Mouse (Mus musculus) CH12.LX (cell line): ENCODE results near the gene Arpc5. TPM values are rescaled to one million over a fixed set of nuclear protein-coding genes. Genes with fewer than 3 reads are reported as not detected.
"Not testable (repeated sequence)": the region's sequence is repeated elsewhere in the genome, so short reads cannot be mapped to it uniquely, and the experiment has no call there.

Experiments used
- DNase-seq: peaks from one replicate; pipeline ENCODE4 v3.0.0-alpha.2; 2013; ENCODE audit errors: extremely low read depth
- H3K27ac ChIP-seq: 2 replicates; pipeline ENCODE4 v1.5.1; 2012; ENCODE audit warnings: low read depth, mild to moderate bottlenecking, control low read depth, moderate library complexity; ENCODE audit not compliant: insufficient read depth
- H3K27me3 ChIP-seq: replicated peaks from 2 replicates; pipeline ENCODE3; 2012; ENCODE audit warnings: inconsistent platforms
- H3K36me3 ChIP-seq, 2 experiments: replicated peaks in 1 of 2; 2 replicates each; pipeline versions ENCODE3 to v1.6.1; 2012; ENCODE audit warnings: inconsistent platforms in 1 of 2, low read length in 1 of 2, mild to moderate bottlenecking in 1 of 2, mixed read lengths in 1 of 2, moderate library complexity in 1 of 2; ENCODE audit not compliant: control insufficient read depth in 1 of 2, insufficient read depth in 1 of 2
- H3K4me1 ChIP-seq, 2 experiments: 2 replicates each; pipeline ENCODE4 v1.6.1; 2012; ENCODE audit warnings: inconsistent platforms in 1 of 2, moderate library complexity in 1 of 2; ENCODE audit not compliant: insufficient read depth in 2 of 2, control insufficient read depth in 1 of 2
- H3K4me2 ChIP-seq: 2 replicates; pipeline ENCODE4 v1.6.1; 2012; ENCODE audit warnings: low read depth, mild to moderate bottlenecking, control low read depth; ENCODE audit not compliant: poor library complexity, insufficient read depth, severe bottlenecking
- H3K4me3 ChIP-seq, 3 experiments: fragments of 150-350 bp in 1 of 3; sonication (generic) in 1 of 3; replicated peaks in 1 of 3; 2 replicates each; pipeline versions ENCODE3 to v1.5.1; 2011 to 2012; ENCODE audit warnings: low read depth in 2 of 3, low read length in 2 of 3, mild to moderate bottlenecking in 2 of 3, moderate library complexity in 2 of 3, control low read depth in 1 of 3, improper control_type of control experiment in 1 of 3, inconsistent platforms in 1 of 3, mixed read lengths in 1 of 3; ENCODE audit not compliant: poor library complexity in 1 of 3
- H3K79me2 ChIP-seq: replicated peaks from 2 replicates; pipeline ENCODE4 v1.6.1; 2012; ENCODE audit warnings: mild to moderate bottlenecking, moderate library complexity; ENCODE audit not compliant: control insufficient read depth, poor library complexity, insufficient read depth, severe bottlenecking; ENCODE audit errors: extremely low read depth
- H3K9ac ChIP-seq: 2 replicates; pipeline ENCODE4 v1.6.1; 2012; ENCODE audit warnings: low read depth, mild to moderate bottlenecking, control low read depth, moderate library complexity; ENCODE audit not compliant: insufficient read depth
- H3K9me3 ChIP-seq: replicated peaks from 2 replicates; pipeline ENCODE3; 2012; ENCODE audit warnings: low read length, inconsistent platforms, mixed read lengths
- CTCF ChIP-seq, 2 experiments: IDR thresholded peaks in 1 of 2; conservative IDR thresholded peaks in 1 of 2; 2 replicates each; pipeline ENCODE4 v1.5.1; 2011 to 2012; ENCODE audit warnings: low read depth in 2 of 2, low read length in 2 of 2, improper control_type of control experiment in 1 of 2, inconsistent platforms in 1 of 2, mild to moderate bottlenecking in 1 of 2, moderate library complexity in 1 of 2
- EP300 ChIP-seq: IDR thresholded peaks from 2 replicates; pipeline ENCODE4 v1.6.1; 2011; ENCODE audit warnings: low read length, improper control_type of control experiment
- JUND ChIP-seq: conservative IDR thresholded peaks from 2 replicates; pipeline ENCODE4 v1.6.1; 2011; ENCODE audit warnings: low read depth, low read length, improper control_type of control experiment
- MAFK ChIP-seq: IDR thresholded peaks from 2 replicates; pipeline ENCODE4 v1.6.1; 2011; ENCODE audit warnings: low read length, improper control_type of control experiment; ENCODE audit not compliant: insufficient replicate concordance
- MAX ChIP-seq: IDR thresholded peaks from 2 replicates; pipeline ENCODE4 v1.6.1; 2011; ENCODE audit warnings: low read length, improper control_type of control experiment
- MAZ ChIP-seq: IDR thresholded peaks from 2 replicates; pipeline ENCODE4 v1.6.1; 2012; ENCODE audit warnings: low read depth, mild to moderate bottlenecking, inconsistent platforms, low read length, improper control_type of control experiment, moderate library complexity
- MEF2A ChIP-seq: IDR thresholded peaks from 2 replicates; pipeline ENCODE4 v1.6.1; 2014; ENCODE audit warnings: low read depth, mild to moderate bottlenecking, inconsistent platforms, low read length, improper control_type of control experiment, borderline replicate concordance
- PAX5 ChIP-seq: IDR thresholded peaks from 2 replicates; pipeline ENCODE4 v1.6.1; 2012; ENCODE audit warnings: low read length, inconsistent platforms, mixed read lengths
- SMC3 ChIP-seq: IDR thresholded peaks from 2 replicates; pipeline ENCODE4 v1.6.1; 2011; ENCODE audit warnings: low read depth, low read length, improper control_type of control experiment
- TBP ChIP-seq: conservative IDR thresholded peaks from 2 replicates; pipeline ENCODE4 v1.6.1; 2011; ENCODE audit warnings: low read depth, low read length, improper control_type of control experiment
- TCF12 ChIP-seq: IDR thresholded peaks from 2 replicates; pipeline ENCODE4 v1.6.1; 2014; ENCODE audit warnings: low read depth, mild to moderate bottlenecking, inconsistent platforms, low read length, improper control_type of control experiment
- USF1 ChIP-seq: IDR thresholded peaks from 2 replicates; pipeline ENCODE4 v1.6.1; 2014; ENCODE audit warnings: low read depth, mild to moderate bottlenecking, inconsistent platforms, low read length, improper control_type of control experiment
- USF2 ChIP-seq: conservative IDR thresholded peaks from 2 replicates; pipeline ENCODE4 v1.6.1; 2011; ENCODE audit warnings: low read depth, low read length, improper control_type of control experiment
- ZMIZ1 ChIP-seq: IDR thresholded peaks from 2 replicates; pipeline ENCODE4 v1.6.1; 2012; ENCODE audit warnings: low read depth, mild to moderate bottlenecking, inconsistent platforms, low read length, improper control_type of control experiment
- ZNF384 ChIP-seq: IDR thresholded peaks from 2 replicates; pipeline ENCODE4 v1.6.1; 2012; ENCODE audit warnings: low read depth, low read length, improper control_type of control experiment, inconsistent platforms
- dilution Hi-C: fragments of 300-500 bp; cut with MboI; formaldehyde crosslinking; loops from 2 replicates; pipeline ENCODE4 v1.14.3; 2020; ENCODE audit warnings: low sequenced_read_pairs; ENCODE audit not compliant: extremely low pct_unique_long_range_greater_than_20kb, extremely low pct_ligation_motif_present
- in situ Hi-C: fragments of 300-500 bp; cut with MboI; formaldehyde crosslinking; loops from 3 replicates; pipeline ENCODE4 v1.14.3; 2019; ENCODE audit warnings: low sequenced_read_pairs, low pct_ligation_motif_present, low pct_unique_long_range_greater_than_20kb, mixed read lengths
- polyA plus RNA-seq: library from polyadenylated mRNA; unstranded; fragments of >175 nt; gene quantifications from 2 replicates; pipeline ENCODE4 v1.2.1, GENCODE M21; 2012; ENCODE audit warnings: low read depth; ENCODE audit not compliant: insufficient read length
- total RNA-seq, 2 experiments: library from RNA; depleted of rRNA; stranded (reverse); fragments of 300-350 nt in 1 of 2; fragments of >200 nt in 1 of 2; gene quantifications; 2 replicates each; pipeline ENCODE4 v1.2.3; 2012 to 2014

The Arpc5 gene
- total and polyA plus RNA-seq, 3 experiments: 125 to 399 (median 232) TPM

- peak overlapping the region; percentile 96; the same call in 1 of the 2 replicates for H3K9ac ChIP-seq
- dilution Hi-C loops (no loop called here), in situ Hi-C loops (loop anchor here (10.0 kb wide), 1 partner anchor 233 kb away; no protein-coding TSS in a partner anchor)
Observed at GRCm38 (mm10) chr1:152767749-152768488, 1.6 kb downstream of the Arpc5 start.

GRCm38 (mm10) chr1:152771016-152771415, 4.7 kb downstream of the Arpc5 start:
- TF ChIP-seq ZNF384: no peak
- no peak for TF ChIP-seq USF1
- TF ChIP-seq TCF12: no peak
- no peak for TF ChIP-seq MAFK
- no peak for TF ChIP-seq PAX5
- TF ChIP-seq MAZ: no peak
- TF ChIP-seq USF2: no peak
- Histone ChIP-seq H3K79me2 (peaks cover 14% of the 10 kb centered on the region), H3K36me3 (peaks cover 48 to 67% of the 10 kb centered on the region in 2 experiments), H3K27ac (no peak overlapping the region), H3K4me1 (peaks cover 4 to 9% of the 10 kb centered on the region in 2 experiments; a peak in 3 of 4 replicates), H3K9ac (no peak overlapping the region), H3K4me2 (no peak overlapping the region), H3K4me3 (no peak overlapping the region), H3K27me3 (no peaks in the 10 kb centered on the region), H3K9me3 (no peaks in the 10 kb centered on the region)
- dilution Hi-C loops: no loop called here
- in situ Hi-C loops: no loop called here
- DNase-seq: no peak

More at GRCm38 (mm10) chr1:152767749-152768488, 1.6 kb downstream of the Arpc5 start:
- Histone ChIP-seq H3K79me2 (peaks cover 14% of the 10 kb centered on the region), H3K9me3 (no peaks in the 10 kb centered on the region), H3K27me3 (peaks cover 7% of the 10 kb centered on the region), H3K4me2 (peak overlapping the region; percentile 66), H3K4me1 (peaks cover 4 to 13% of the 10 kb centered on the region in 2 experiments; a peak in 3 of 4 replicates), H3K36me3 (peaks cover 25 to 45% of the 10 kb centered on the region in 2 experiments), H3K4me3 (peak overlapping the region in 2 of 3 experiments; percentile 89 to 94), H3K27ac (no peak overlapping the region)
- peak; percentile 95 for DNase-seq
- no peak for TF ChIP-seq MEF2A
- peak; percentile 33 for TF ChIP-seq SMC3
- no peak for TF ChIP-seq ZMIZ1
- peak; percentile 84 for TF ChIP-seq ZNF384
- peak; percentile 69 to 92 for TF ChIP-seq CTCF (conservative IDR thresholded peaks at IDR 0.05 in 1 of 2, IDR thresholded peaks at IDR 0.05 in 1 of 2; ENCODE audit: low read depth in 2 of 2, low read length in 2 of 2)
- no peak for TF ChIP-seq JUND
- 0 out of 2 replicates have a peak, but pooled peaks have one; percentile 24 for TF ChIP-seq EP300
- 0 out of 2 replicates have a peak, but pooled peaks have one; percentile 17 for TF ChIP-seq TBP
- no peak for TF ChIP-seq MAX

- H3K4me1 ChIP-seq, H3K4me3 ChIP-seq, H3K27me3 ChIP-seq, H3K79me2 ChIP-seq, H3K27ac ChIP-seq, dilution Hi-C loops, in situ Hi-C loops, H3K4me2 ChIP-seq, H3K9me3 ChIP-seq, H3K9ac ChIP-seq, DNase-seq: not testable (repeated sequence)
- peaks cover 53 to 64% of the 10 kb centered on the region in 2 experiments for H3K36me3 ChIP-seq
Observed at GRCm38 (mm10) chr1:152774601-152775000, 8.3 kb downstream of the Arpc5 start.
